Mouse (Mus musculus) MEL (cell line): ENCODE data around the gene En2.

ENCODE experiments used
- CTCF ChIP-seq, 3 experiments: IDR thresholded peaks in 2 of 3; conservative IDR thresholded peaks in 1 of 3; 2 replicates each; pipeline ENCODE4 v1.5.1; 2011 to 2012; ENCODE audit warnings: low read length in 3 of 3, low read depth in 2 of 3, mild to moderate bottlenecking in 2 of 3, improper control_type of control experiment in 1 of 3, inconsistent platforms in 1 of 3, mixed read lengths in 1 of 3, moderate library complexity in 1 of 3; ENCODE audit not compliant: control insufficient read depth in 1 of 3, insufficient read depth in 1 of 3, poor library complexity in 1 of 3, severe bottlenecking in 1 of 3
- E2F4 ChIP-seq: IDR thresholded peaks from 2 replicates; pipeline ENCODE4 v1.6.1; 2011; ENCODE audit warnings: low read depth, low read length, improper control_type of control experiment, borderline replicate concordance
- EP300 ChIP-seq, 2 experiments: IDR thresholded peaks; 2 replicates each; pipeline ENCODE4 v1.6.1; 2011; ENCODE audit warnings: improper control_type of control experiment in 2 of 2, low read length in 2 of 2, low read depth in 1 of 2, mild to moderate bottlenecking in 1 of 2
- KAT2A ChIP-seq: conservative IDR thresholded peaks from 2 replicates; pipeline ENCODE4 v1.6.1; 2012; ENCODE audit warnings: low read depth, low read length, improper control_type of control experiment, inconsistent platforms
- MAX ChIP-seq: IDR thresholded peaks from 2 replicates; pipeline ENCODE4 v1.6.1; 2011; ENCODE audit warnings: low read length, improper control_type of control experiment
- POLR2A ChIP-seq, 2 experiments: IDR thresholded peaks; 2 replicates each; pipeline ENCODE4 v1.6.1; 2011 to 2012; ENCODE audit warnings: low read length in 2 of 2, mild to moderate bottlenecking in 2 of 2, control low read depth in 1 of 2, improper control_type of control experiment in 1 of 2, low read depth in 1 of 2, moderate library complexity in 1 of 2; ENCODE audit not compliant: control insufficient read depth in 1 of 2, insufficient read depth in 1 of 2, poor library complexity in 1 of 2

DNA sequence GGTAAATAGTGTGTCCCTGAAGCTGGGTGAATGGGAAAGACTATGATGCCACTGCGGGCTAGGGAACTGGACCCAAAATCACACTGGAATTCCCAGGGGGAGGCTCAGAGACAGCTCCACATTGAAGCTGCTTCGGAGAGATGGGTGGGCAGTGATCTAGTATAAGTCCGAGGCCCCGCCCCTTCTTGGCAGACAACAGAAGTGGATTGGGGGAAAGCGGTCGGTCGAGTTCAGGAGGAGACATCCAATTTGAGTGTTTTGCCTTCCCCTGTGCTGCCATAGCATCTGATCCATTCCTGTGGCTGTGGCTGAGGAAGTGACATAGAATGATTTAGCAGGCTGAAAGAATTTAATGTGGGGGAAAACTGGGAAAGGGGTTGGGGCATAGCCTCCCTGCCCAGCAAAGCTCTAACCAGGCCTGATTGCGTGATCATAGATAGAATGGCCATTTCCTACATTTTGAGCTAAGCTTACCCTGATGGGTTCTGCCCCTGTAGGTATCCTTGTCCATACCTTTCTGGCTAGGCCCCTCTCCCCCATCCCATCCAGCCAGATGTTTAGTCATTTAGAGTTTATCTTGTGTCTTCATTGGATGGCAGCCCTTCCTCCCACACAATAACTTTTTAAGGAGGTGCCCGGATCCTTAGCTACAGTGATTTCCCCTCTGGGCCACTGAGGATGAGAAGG, 8.3 kb upstream of the En2 start:
- no peak for TF ChIP-seq E2F4
- no peak for TF ChIP-seq KAT2A
- no peak for TF ChIP-seq CTCF (IDR thresholded peaks at IDR 0.05 in 2 of 3, conservative IDR thresholded peaks at IDR 0.05 in 1 of 3; ENCODE audit: control insufficient read depth in 1 of 3, insufficient read depth in 1 of 3, low read depth in 2 of 3, low read length in 3 of 3, poor library complexity in 1 of 3, severe bottlenecking in 1 of 3)
- TF ChIP-seq POLR2A (IDR thresholded peaks at IDR 0.05; ENCODE audit: control insufficient read depth in 1 of 2, insufficient read depth in 1 of 2, low read depth in 1 of 2, low read length in 2 of 2, poor library complexity in 1 of 2) = no peak
- TF ChIP-seq EP300 (IDR thresholded peaks at IDR 0.05; ENCODE audit: low read depth in 1 of 2, low read length in 2 of 2) = no peak
- TF ChIP-seq MAX = no peak
